Mouse (Mus musculus) layer of hippocampus, adult 8-10 months (tissue): Measurements from ENCODE around the gene Khdrbs2. TPM values are rescaled to one million over a fixed set of nuclear protein-coding genes. Genes with fewer than 3 reads are reported as not detected.
"Not testable (repeated sequence)": the region's sequence is repeated elsewhere in the genome, so short reads cannot be mapped to it uniquely, and the experiment has no call there.

Experiments
- DNase-seq, 2 experiments: peaks; one replicate each; pipeline ENCODE4 v3.0.0; 2022; ENCODE audit warnings: low spot score in 2 of 2
- total RNA-seq, 4 experiments: library from RNA; stranded (reverse); gene quantifications; 2 replicates each; pipeline ENCODE4 v1.2.4; 2022

Gene Khdrbs2
- total RNA-seq, 4 experiments from 2014 or later, result 13.5 to 16.6 (median 15.4) TPM

DNA sequence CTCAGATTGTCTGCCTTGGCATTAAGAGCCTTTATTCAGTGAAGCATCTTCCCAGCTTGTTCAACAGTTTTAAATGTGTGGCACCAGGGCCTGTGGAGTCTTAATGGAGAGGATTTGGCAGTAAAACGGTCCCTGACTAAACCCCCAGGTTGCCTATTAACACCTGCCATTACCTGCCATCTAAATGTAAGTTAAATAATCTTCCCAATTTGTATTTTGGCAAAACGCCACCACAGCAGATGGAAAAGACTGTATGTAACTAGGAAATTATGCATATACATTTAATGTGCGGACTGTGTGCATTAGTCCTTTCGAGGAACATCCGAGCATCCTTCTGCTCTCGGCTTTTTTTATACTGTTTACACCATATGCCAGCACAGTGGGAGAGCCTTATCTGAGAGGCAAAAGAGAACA, 290.6 kb downstream of the Khdrbs2 start:
- DNase-seq, result no peak

DNA sequence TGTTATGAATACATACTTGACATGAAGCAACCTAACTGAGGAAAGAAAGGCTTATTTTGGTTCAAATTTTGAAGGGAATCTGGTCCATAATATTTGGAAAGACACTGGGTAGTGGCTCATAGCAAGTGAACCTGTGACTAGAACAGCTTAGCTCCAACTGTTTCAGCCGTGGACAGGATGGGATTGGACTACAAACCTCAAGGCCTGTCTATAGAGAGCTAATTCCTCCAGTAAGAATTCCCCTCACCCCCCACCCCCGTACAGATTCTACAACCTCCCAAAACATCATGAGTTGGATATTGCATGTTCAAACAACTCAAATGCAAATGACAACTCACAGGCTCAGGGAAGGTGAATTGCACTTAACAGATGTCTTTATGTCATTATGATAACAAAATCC, 298.5 kb downstream of the Khdrbs2 start:
- no peak for DNase-seq

DNA sequence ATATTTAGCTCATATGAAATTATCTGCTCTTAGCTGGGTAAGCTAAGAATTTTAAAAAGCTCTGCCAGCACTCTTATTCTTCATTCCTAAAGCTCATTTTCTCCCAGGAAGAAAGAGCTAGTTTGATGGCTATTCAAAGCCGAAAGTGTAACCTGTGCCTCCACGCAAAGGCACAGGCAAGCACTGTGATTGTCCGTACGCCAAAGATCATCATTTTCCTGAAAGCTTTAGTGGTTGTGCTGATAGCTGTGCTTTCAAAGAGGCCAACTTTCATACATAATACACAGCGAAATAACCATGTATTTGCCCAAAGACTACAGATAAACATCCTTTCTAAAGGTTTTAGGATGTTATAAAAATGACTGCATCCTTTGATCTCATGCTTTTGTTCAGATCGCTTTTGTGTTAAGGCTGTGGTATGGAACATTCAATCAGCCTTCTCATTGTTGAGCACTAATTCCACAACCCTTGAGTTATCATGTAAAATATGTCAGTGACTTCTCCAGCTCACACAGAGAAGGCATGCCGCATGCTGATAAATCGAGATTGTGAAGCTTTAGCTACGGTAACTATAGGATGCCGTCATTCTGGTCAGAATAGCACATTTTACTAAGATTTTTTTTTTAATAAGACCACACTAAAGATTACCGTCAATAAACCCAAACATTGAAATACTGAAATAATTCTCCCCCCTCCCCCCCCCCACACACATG, 299.1 kb downstream of the Khdrbs2 start:
- no peak for DNase-seq

DNA sequence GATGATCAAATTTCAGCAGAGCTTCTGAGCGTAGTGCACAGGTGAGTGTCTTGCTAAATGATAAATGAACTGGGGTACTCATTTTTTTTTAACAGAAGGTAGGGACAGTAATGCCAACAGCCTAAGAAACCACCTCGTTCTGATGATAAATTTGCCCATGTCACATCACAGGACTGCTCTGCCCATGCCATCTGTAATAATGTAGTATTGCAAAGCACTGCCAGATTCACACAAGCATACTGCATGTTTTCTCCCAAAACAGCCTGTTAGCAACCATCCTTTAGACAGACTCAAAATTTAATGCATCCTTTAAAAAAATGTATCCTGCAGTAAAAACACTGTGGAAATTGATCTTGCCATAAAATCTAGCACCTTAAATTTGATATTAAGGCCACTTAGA, 315.4 kb downstream of the Khdrbs2 start:
- DNase-seq, result no peak

DNA sequence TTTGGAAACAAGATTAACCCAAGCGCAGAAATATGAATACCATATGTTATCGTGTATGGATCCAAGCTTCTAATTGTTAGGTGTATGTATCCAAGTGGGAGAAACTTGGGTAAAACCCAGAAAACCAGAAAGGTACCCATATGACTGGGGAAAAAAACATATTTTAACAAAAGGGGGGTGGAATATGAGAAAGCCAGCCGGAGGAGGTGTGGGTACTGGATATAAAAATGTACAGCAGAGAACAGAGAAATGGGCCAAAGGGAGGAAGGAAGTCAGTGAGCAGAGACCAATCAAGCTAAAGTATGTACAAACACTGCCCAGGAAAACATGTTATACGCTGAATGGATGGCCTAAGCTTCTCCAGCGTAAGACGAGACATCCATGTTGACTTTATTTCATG, 330.9 kb downstream of the Khdrbs2 start:
- DNase-seq, result no peak

DNA sequence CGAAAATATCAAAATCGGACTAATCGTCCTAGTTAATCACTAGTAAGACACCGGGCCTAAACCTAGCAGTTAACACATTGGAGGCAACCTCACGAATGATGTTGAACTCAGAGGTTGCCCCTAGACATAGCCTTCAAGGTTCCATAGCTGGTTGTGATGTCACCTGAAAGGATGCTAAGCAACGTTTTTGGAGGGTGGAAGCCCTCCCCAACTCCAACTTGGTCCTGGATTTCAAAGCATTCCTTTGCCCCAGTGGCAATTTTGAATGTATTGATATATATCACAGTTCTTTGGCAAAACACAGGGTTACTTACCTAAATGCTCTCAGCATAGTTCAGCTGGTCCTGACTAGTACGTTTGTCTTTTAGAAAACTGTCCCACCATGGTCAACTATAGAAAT, 374.7 kb downstream of the Khdrbs2 start, which contains the start of gene Gm5415:
Gm5415 (minus strand) TSS at position 101 of the 400 bp plus-strand sequence.
- DNase-seq, result not testable (repeated sequence)

DNA sequence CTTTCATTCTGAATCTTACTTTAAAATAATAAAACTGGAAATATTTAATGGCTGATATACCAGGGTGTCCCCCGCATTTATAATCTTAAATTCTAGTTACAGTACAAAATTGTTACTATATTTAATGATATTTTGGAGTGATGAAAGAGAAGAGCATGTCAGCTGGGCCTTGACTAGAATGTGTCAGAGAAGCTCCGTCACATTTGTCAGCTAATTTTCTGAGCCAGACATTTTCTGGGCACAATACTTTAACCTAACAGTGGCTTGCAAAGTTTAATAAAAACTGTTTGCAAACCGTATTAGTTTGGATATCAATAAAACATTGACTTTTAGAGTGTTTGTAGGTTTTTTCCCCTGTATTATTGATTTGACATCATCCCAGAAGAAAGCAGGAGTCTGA, 380.9 kb downstream of the Khdrbs2 start:
- DNase-seq, result no peak

DNA sequence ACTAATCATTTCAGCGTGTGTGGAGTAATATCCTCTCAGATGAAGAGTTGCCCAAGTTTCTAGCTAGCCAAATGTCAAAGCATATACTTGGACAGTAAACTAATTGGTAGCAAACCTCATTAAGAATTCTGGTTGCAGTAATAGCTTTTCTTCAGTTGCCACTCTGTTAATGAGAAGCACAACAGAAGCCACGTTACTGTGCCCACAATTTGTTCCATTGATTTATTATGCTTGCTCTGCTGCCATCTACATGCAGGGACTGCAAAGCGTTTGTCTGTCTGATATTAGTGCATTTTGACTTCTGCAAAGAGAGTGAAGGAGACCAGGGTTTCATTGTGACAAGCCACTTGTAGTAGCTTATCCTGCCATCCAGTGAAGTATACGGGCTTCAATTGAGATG, 381.4 kb downstream of the Khdrbs2 start:
- peak; percentile 25 to 31 for DNase-seq

DNA sequence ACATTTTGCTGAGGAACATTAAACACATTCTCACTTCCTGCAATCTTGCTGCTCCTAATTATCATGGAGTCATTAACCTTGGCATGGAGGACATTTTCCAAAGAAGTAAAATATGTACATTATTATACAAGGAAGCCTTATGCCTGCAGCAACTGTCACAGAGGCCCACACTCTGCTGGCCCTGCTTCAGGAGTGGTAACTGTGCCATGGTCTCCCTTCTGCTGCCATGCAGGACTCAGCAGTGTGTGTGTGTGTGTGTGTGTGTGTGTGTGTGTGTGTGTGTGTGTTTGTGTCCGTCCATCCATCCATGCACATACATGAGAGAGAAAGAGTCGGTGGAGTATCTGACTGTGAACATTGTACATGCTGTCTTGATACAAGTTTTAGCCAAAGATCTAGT, 396.4 kb downstream of the Khdrbs2 start:
- no peak for DNase-seq

DNA sequence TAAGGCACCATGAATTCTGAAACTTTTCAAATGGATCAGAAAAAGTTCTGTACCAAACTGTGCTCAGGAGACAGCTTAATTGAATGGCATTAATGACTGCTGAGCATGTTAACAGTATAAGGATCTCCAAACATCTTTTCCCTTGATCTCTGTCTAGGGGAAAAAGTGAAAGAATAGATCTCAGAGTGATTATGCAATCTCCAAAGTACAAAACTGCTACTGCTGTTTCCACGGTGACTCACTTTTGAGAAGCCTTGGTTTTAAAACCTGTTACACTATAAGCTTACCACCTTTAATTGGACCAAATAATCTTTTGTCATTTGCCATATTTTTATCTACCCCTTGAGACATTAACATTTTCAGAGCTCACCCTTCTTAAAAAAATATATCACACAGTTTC, 453.5 kb downstream of the Khdrbs2 start:
- no peak for DNase-seq

DNA sequence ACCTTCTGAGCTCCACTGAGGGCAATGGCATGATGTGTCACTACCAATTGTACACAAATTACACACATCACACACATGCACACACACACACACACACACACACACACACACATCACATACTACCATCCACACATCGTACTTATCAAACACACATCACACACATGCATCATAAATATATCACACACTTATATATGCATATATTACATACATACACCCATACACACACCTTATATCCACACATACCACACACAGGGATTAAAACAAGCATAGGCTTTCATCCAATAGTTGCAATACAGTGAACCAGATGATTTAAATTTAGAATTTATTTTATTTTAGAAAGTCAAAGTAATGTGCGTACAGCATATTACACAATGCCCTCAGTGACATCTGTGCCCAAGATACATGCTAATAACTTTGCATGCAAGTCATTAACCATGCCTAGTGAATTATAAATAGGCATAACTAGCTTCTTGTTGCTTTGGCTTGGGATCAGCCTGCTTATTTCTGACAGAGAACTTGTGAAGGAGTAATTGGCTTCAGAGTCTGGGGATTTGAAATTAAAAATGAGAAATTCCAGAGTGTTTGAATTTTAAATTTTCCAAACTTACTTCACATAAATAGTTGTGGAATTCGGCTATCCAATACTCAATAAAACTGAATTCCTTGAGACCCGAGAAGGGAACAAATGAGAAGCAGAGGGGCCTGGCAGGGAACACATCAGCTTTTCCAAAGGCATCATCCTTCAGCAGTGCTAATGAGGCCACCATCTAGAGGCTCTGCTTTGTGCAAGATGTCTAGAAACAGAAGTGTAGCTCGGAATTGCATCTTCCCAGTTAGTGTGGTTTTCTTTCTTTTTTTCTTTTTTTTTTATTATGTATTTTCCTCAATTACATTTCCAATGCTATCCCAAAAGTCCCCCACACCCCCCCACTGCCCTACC, 460.2 kb downstream of the Khdrbs2 start:
- DNase-seq, result peak in 1 of 2 experiments; percentile 19

DNA sequence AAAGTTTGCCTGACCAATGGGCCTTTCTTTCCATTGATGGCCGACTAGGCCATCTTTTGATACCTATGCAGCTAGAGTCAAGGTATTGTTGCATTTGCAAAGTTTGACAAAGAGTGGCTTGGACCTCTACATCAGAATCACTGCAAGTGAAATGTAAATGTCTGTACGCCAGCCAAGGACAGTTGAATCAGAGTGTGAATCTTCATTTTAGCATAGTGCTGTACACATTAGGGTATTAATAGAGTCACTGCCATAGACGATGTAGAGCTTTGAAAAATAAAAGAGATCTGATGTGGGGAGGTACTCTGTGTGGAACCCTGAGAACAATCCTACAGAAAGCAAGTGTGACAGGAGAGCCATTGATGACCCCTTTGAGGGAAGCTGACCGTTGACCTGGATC, 460.9 kb downstream of the Khdrbs2 start:
- no peak for DNase-seq

DNA sequence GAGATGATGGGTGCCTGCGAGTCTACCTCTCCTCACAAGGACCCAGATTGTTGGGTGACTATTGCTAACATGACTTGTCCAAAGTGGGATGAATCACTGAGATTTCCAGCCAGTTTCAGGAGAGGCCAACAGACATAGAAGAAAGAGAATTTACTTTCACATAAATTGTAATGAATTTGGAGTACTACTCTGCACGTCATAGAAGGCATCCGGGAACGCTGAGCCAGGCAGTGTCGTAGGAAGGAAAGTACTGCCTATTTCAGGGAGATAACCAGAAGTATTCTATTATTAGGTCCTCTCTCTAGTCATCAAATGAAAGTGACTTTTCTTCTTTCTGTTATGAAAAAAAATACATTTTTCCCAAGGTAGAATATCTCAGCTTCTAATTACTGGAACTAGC, 466.6 kb downstream of the Khdrbs2 start:
- no peak for DNase-seq

DNA sequence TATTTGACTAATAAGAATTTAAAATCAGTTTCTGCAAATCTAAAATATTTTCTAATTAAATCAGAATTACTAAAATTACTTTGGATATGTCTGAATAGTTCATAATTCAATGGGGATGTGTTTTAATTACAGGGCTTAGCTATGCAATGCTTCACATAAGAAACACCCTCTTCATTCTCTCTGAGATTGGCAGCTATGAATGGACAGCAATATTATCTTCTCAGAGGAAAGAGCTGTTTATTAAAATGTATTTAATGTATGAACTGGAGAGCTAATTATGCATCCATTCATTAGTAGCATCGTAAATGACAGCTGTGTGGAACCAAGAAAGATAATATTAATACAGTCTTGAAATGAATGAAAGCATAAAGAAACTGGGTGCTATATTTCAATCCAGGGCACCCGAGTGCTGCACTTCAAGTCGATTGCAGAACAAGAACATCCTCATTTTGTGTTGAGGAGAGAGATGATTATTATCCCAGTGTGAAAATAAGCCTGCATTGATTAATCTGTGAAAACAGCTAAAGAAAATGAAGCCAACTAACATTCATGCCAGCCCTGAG, 477.2 kb downstream of the Khdrbs2 start:
- no peak for DNase-seq

DNA sequence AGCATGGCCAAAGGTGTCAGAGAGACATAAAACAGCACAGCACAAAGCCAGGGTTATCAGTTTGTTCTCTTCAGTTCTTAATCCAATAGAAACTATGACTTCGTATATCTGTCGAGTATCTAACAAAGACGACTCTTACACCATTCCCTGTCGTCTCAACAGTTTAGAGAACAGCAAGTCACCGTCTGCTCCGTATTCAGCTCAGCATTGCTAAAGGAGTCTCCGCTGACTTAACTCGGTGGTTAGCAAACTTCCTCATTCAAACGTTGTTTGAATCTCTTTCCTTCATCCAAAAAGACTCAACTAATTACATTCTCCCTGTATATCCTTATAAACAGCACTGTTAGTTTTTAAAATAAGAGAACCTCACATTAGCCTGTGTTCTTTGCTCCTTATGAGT, 521.3 kb downstream of the Khdrbs2 start:
- DNase-seq, result no peak

DNA sequence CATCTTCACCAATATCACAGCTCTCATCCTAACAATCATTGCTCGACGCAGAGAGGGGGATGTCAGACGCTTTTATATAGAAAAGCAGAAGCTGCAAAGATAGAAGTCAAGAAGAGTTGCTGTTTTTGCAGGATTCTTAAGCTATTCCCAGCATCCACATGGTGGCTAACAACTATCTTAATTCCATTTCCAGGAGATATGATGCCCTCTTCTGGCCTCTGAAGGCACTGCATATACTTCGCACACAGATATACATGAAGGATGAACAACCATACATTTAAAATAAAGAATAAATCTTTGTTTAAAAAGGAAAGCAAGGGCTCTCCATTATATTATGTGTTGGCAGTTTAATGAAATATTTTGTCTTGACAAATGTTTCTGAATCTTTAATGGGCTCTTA, 527.6 kb downstream of the Khdrbs2 start:
- no peak for DNase-seq

DNA sequence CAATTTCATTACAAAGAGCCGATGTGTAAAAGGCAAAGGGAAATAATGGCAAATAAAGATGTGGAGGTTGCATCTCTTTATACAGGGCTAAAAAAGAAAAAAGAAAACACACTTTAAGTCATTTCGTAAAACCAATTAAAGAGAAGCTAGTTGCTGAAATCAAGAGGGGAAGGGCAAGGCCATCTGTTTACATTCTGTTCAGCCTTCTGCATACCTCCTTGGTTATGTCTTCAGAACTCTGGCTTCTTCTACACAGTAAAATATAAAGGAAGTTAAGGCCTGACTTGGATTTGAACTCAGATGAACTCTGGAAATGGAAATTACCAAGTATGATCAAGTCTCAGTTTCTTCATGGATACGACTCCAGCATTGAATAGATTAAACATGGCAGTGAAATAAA, 528.8 kb downstream of the Khdrbs2 start:
- DNase-seq, result peak; percentile 25 to 32
